Mouse (Mus musculus) olfactory bulb, adult 2 months (tissue): ENCODE data around the gene Cadm2.

Experiments used
- CTCF ChIP-seq: fragments of 200-500 bp; IDR thresholded peaks from 2 replicates; pipeline ENCODE4 v1.5.1; 2012; ENCODE audit warnings: low read depth, mild to moderate bottlenecking, low read length, moderate library complexity; ENCODE audit not compliant: insufficient read depth
- POLR2A ChIP-seq: fragments of 200-500 bp; IDR thresholded peaks from 2 replicates; pipeline ENCODE4 v1.6.1; 2012; ENCODE audit warnings: mild to moderate bottlenecking, low read depth, low read length, moderate library complexity; ENCODE audit not compliant: insufficient read depth

DNA sequence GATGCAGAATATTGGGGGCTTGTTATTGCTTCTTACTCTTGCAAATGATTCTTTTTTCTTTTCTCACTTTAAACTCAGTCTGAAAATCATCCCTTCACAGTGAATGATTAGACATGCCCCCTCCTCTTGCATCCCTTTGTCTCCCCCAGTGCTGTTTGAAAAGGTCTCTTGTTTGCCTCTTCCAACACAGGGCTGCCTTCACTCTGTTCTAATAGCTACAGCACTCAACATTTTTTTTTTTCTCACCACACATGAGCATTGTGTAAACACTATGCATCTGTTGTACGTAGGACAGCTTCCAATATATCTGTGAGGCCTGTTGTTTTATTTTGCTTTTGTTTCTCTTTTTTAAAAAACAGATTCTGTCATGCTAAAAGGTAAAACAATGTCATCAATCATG, 695.2 kb downstream of the Cadm2 start:
- TF ChIP-seq POLR2A (no peak), CTCF (no peak)
